ENCODE assay signal across 19 mouse cellular contexts in genomic region chr3:135313727-135314126, GRCm38 (mm10). TPM values are rescaled to one million over a fixed set of nuclear protein-coding genes. Genes with fewer than 3 reads are reported as not detected.
DNase-seq lines count a peak whose midpoint lies in the region; ATAC-seq lines count a peak whose summit lies in the region.
"Had no signal": no experiment of that assay in that cellular context is flagged by ENCODE, and none has a peak within 500 bp of the region (broad histone marks: within the 10 kb centered on the region; RNA-seq: fewer than 3 reads in every experiment).

No protein-coding gene starts in this region.

- no peaks in the 10 kb centered on the region for H3K27me3 ChIP-seq in hindbrain, embryonic 10.5 days (ENCODE audit: insufficient read depth, poor library complexity, severe bottlenecking)
- H3K27me3 ChIP-seq in hindbrain, embryonic 16.5 days (replicated peaks; ENCODE audit: control insufficient read depth, insufficient read depth, low read length) = no peaks in the 10 kb centered on the region
- H3K27me3 ChIP-seq in forebrain, embryonic 12.5 days = no peaks in the 10 kb centered on the region
- H3K27me3 ChIP-seq in midbrain, embryonic 11.5 days (ENCODE audit: control insufficient read depth, insufficient read depth, low read length) = no peaks in the 10 kb centered on the region
- H3K27me3 ChIP-seq: intestine, embryonic 15.5 days; kidney, embryonic 15.5 days; limb, embryonic 12.5 days; liver, embryonic 13.5 days; lung, embryonic 15.5 days had no signal

- WGBS in hindbrain, embryonic 10.5 days = 39% methylated on average over 2 of the region's 2 CpGs
- WGBS in hindbrain, embryonic 16.5 days = 23% methylated on average over 2 of the region's 2 CpGs
- WGBS in forebrain, embryonic 12.5 days = 39% methylated on average over 2 of the region's 2 CpGs
- WGBS in midbrain, embryonic 11.5 days = 24% methylated on average over 2 of the region's 2 CpGs

- H3K36me3 ChIP-seq in hindbrain, embryonic 10.5 days = no peaks in the 10 kb centered on the region
- H3K36me3 ChIP-seq in hindbrain, embryonic 16.5 days (ENCODE audit: control insufficient read depth, insufficient read depth, low read length) = no peaks in the 10 kb centered on the region
- H3K36me3 ChIP-seq in forebrain, embryonic 12.5 days (replicated peaks) = no peaks in the 10 kb centered on the region
- H3K36me3 ChIP-seq in midbrain, embryonic 11.5 days (ENCODE audit: control insufficient read depth, insufficient read depth, low read length) = no peaks in the 10 kb centered on the region
- H3K36me3 ChIP-seq: heart, embryonic 10.5 days; intestine, embryonic 15.5 days; kidney, embryonic 15.5 days; limb, embryonic 12.5 days; liver, embryonic 13.5 days; lung, embryonic 15.5 days had no signal

- H3K9ac ChIP-seq in hindbrain, embryonic 16.5 days (ENCODE audit: low read depth, low read length) = no peak overlapping the region
- H3K9ac ChIP-seq in forebrain, embryonic 12.5 days = no peak overlapping the region
- no peak overlapping the region for H3K9ac ChIP-seq in midbrain, embryonic 11.5 days (ENCODE audit: low read length)
- H3K9ac ChIP-seq: intestine, embryonic 15.5 days; kidney, embryonic 15.5 days; limb, embryonic 12.5 days; liver, embryonic 13.5 days; lung, embryonic 15.5 days had no signal

- DNase-seq in hindbrain, embryonic 10.5 days (ENCODE audit: low spot score) = peak; percentile 51
- DNase-seq in R1 (ENCODE audit: low read depth, low spot score) (peak; percentile 89), adipocyte (ENCODE audit: low spot score) (no peak)
- DNase-seq in midbrain, embryonic 11.5 days (ENCODE audit: low spot score, missing footprints) = no peak
- no peak for DNase-seq in right cerebral cortex, postnatal 4 days
- no peak for DNase-seq in thymus, postnatal 14 days
- DNase-seq: B cell, adult 2 months; cerebellum, adult 9-11 months; gastrocnemius, postnatal 36 days; liver, embryonic 13.5 days; right cerebral cortex, postnatal 14 days had no signal

- 0 out of 2 replicates have a peak, but pooled peaks cover 7% of the 10 kb centered on the region for H3K9me3 ChIP-seq in hindbrain, embryonic 10.5 days
- H3K9me3 ChIP-seq in hindbrain, embryonic 16.5 days (ENCODE audit: control insufficient read depth, low read length) = peaks cover 3% of the 10 kb centered on the region
- no peaks in the 10 kb centered on the region for H3K9me3 ChIP-seq in forebrain, embryonic 12.5 days
- peaks cover 3% of the 10 kb centered on the region; the same call in 1 of the 2 replicates for H3K9me3 ChIP-seq in midbrain, embryonic 11.5 days (ENCODE audit: control insufficient read depth, low read length)
- H3K9me3 ChIP-seq: heart, embryonic 10.5 days; intestine, embryonic 15.5 days; kidney, embryonic 15.5 days; lung, embryonic 15.5 days had no signal

- H3K27ac ChIP-seq in hindbrain, embryonic 10.5 days = no peak overlapping the region
- H3K27ac ChIP-seq in hindbrain, embryonic 16.5 days (ENCODE audit: low read depth, low read length) = no peak overlapping the region
- H3K27ac ChIP-seq in forebrain, embryonic 12.5 days = no peak overlapping the region
- no peak overlapping the region for H3K27ac ChIP-seq in midbrain, embryonic 11.5 days (ENCODE audit: low read depth, low read length)
- H3K27ac ChIP-seq: heart, embryonic 10.5 days; intestine, embryonic 15.5 days; kidney, embryonic 15.5 days; limb, embryonic 12.5 days; liver, embryonic 13.5 days; lung, embryonic 15.5 days had no signal

- ATAC-seq in hindbrain, embryonic 16.5 days = no peak
- peak; percentile 73; the same call in 1 of the 2 replicates for ATAC-seq in forebrain, embryonic 12.5 days (ENCODE audit: low FRiP score)
- ATAC-seq in midbrain, embryonic 11.5 days (ENCODE audit: low FRiP score) = peak; percentile 86
- ATAC-seq: intestine, embryonic 15.5 days had no signal

- no peak overlapping the region for H3K4me2 ChIP-seq in hindbrain, embryonic 16.5 days (ENCODE audit: low read length)
- no peak overlapping the region for H3K4me2 ChIP-seq in forebrain, embryonic 12.5 days
- H3K4me2 ChIP-seq in midbrain, embryonic 11.5 days = no peak overlapping the region
- H3K4me2 ChIP-seq: intestine, embryonic 15.5 days; kidney, embryonic 15.5 days; limb, embryonic 12.5 days; liver, embryonic 13.5 days; lung, embryonic 15.5 days had no signal

- H3K4me3 ChIP-seq in hindbrain, embryonic 10.5 days = no peak overlapping the region
- H3K4me3 ChIP-seq in hindbrain, embryonic 16.5 days (ENCODE audit: low read length) = no peak overlapping the region
- no peak overlapping the region for H3K4me3 ChIP-seq in forebrain, embryonic 12.5 days (replicated peaks)
- no peak overlapping the region for H3K4me3 ChIP-seq in midbrain, embryonic 11.5 days (ENCODE audit: low read depth, low read length)
- H3K4me3 ChIP-seq: heart, embryonic 10.5 days; intestine, embryonic 15.5 days; kidney, embryonic 15.5 days; limb, embryonic 12.5 days; liver, embryonic 13.5 days; lung, embryonic 15.5 days; myocyte had no signal

- peaks cover 7% of the 10 kb centered on the region for H3K4me1 ChIP-seq in hindbrain, embryonic 10.5 days (replicated peaks)
- no peaks in the 10 kb centered on the region for H3K4me1 ChIP-seq in hindbrain, embryonic 16.5 days (ENCODE audit: control insufficient read depth, insufficient read depth, low read depth, low read length)
- peaks cover 9% of the 10 kb centered on the region for H3K4me1 ChIP-seq in forebrain, embryonic 12.5 days
- H3K4me1 ChIP-seq in midbrain, embryonic 11.5 days (ENCODE audit: control insufficient read depth, insufficient read depth, low read length) = no peaks in the 10 kb centered on the region
- H3K4me1 ChIP-seq: intestine, embryonic 15.5 days; kidney, embryonic 15.5 days; liver, embryonic 13.5 days; lung, embryonic 15.5 days had no signal

RNA-seq across cellular contexts. Expression of gene Slc9b2, which starts 6.2 kb away (rescaled TPM):
- 1.9 and 3.2 TPM in 2 replicates for polyA plus RNA-seq in hindbrain, embryonic 10.5 days (2016; fragmentation: Nextera tagmentation; extraction: Ambion mirVana)
- 2.3 and 2.6 TPM in 2 replicates for polyA plus RNA-seq in hindbrain, embryonic 16.5 days (2015; fragmentation: Nextera tagmentation; extraction: Ambion mirVana)
- polyA plus RNA-seq in forebrain, embryonic 12.5 days (2016; fragmentation: Nextera tagmentation; extraction: Ambion mirVana) = 2.1 and 4.3 TPM in 2 replicates
- polyA plus RNA-seq in midbrain, embryonic 11.5 days (2014; fragmentation: Nextera tagmentation; extraction: Ambion mirVana) = 1.3 and 1.9 TPM in 2 replicates

RNA-seq across cellular contexts. Expression of gene Bdh2, which starts 32.7 kb away (rescaled TPM):
- polyA plus RNA-seq in hindbrain, embryonic 10.5 days (2016; fragmentation: Nextera tagmentation; extraction: Ambion mirVana) = 3.5 and 5.0 TPM in 2 replicates
- 4.1 and 4.8 TPM in 2 replicates for polyA plus RNA-seq in hindbrain, embryonic 16.5 days (2015; fragmentation: Nextera tagmentation; extraction: Ambion mirVana)
- 4.7 and 5.3 TPM in 2 replicates for polyA plus RNA-seq in forebrain, embryonic 12.5 days (2016; fragmentation: Nextera tagmentation; extraction: Ambion mirVana)
- 5.7 and 6.4 TPM in 2 replicates for polyA plus RNA-seq in midbrain, embryonic 11.5 days (2014; fragmentation: Nextera tagmentation; extraction: Ambion mirVana)

RNA-seq across cellular contexts. Expression of gene Slc9b1, which starts 34.1 kb away (rescaled TPM):
- polyA plus RNA-seq in hindbrain, embryonic 10.5 days (2016; fragmentation: Nextera tagmentation; extraction: Ambion mirVana) = 0.61 TPM in 1 of 2 replicates, not detected in the other
- polyA plus RNA-seq in hindbrain, embryonic 16.5 days (2015; fragmentation: Nextera tagmentation; extraction: Ambion mirVana) = 0.10 TPM in 1 of 2 replicates, not detected in the other
- 0.31 TPM in 1 of 2 replicates, not detected in the other for polyA plus RNA-seq in forebrain, embryonic 12.5 days (2016; fragmentation: Nextera tagmentation; extraction: Ambion mirVana)
- polyA plus RNA-seq in midbrain, embryonic 11.5 days (2014; fragmentation: Nextera tagmentation; extraction: Ambion mirVana) = 0.30 TPM in 1 of 2 replicates, not detected in the other
- polyA plus RNA-seq: liver, embryonic 13.5 days; myocyte had no signal

Comparison
In these comparisons a context has a peak if more than half of its experiments do, and no peak if none do; other contexts are left out.
1. DNase-seq: peak in hindbrain, embryonic 10.5 days (single experiment) and R1 (single experiment); none in midbrain, embryonic 11.5 days (single experiment), right cerebral cortex, postnatal 4 days (single experiment), adipocyte (single experiment) and thymus, postnatal 14 days (single experiment).